Mouse (Mus musculus) spleen, postnatal 0 days (tissue): Measurements from ENCODE around the gene Pak2. TPM values are rescaled to one million over a fixed set of nuclear protein-coding genes. Genes with fewer than 3 reads are reported as not detected.

Experiments used
- polyA plus RNA-seq: library from polyadenylated mRNA; unstranded; fragments of >200 nt; fragmentation: Nextera tagmentation; extraction: Ambion mirVana; gene quantifications from 2 replicates; pipeline ENCODE4 v1.2.1, GENCODE M21; 2015

Gene Pak2
- 18.2 and 21.8 TPM in 2 replicates for polyA plus RNA-seq

GRCm38 (mm10) chr16:32078991-32079511, at the start of gene Pak2:
Gene Pak2, minus strand, starts transcription at chr16:32079342.

GRCm38 (mm10) chr16:32099638-32100150, 20.6 kb upstream of the Pak2 start, which contains the start of the genes Pigx and Cep19:
Gene Pigx, minus strand, starts transcription at chr16:32099740.
Gene Cep19, plus strand, starts transcription at chr16:32099800.

GRCm38 (mm10) chr16:32002509-32003477, 76.3 kb downstream of the Pak2 start, which contains the start of gene Senp5:
Gene Senp5, minus strand, starts transcription at chr16:32003287.

Other genes with a start within 250 kb of the Pak2 start
- gene Meltf, start 200.5 kb downstream of the Pak2 start, polyA plus RNA-seq, result 0.13 and 0.18 TPM in 2 replicates
- gene Pigz, start 145.5 kb downstream of the Pak2 start, polyA plus RNA-seq, result 0.19 and 0.52 TPM in 2 replicates
- 59.6 and 63.7 TPM in 2 replicates for gene 0610012G03Rik, start 130.8 kb downstream of the Pak2 start, polyA plus RNA-seq
- 38.1 and 38.7 TPM in 2 replicates for gene Ncbp2, start 130.8 kb downstream of the Pak2 start, polyA plus RNA-seq
- 5.2 and 5.6 TPM in 2 replicates for gene Senp5, start 76.1 kb downstream of the Pak2 start, polyA plus RNA-seq
- 40.4 and 42.1 TPM in 2 replicates for gene Pigx, start 20.4 kb upstream of the Pak2 start, polyA plus RNA-seq
- gene Cep19, start 20.5 kb upstream of the Pak2 start, polyA plus RNA-seq, result 10.8 and 12.8 TPM in 2 replicates
- gene Nrros, start 86.3 kb upstream of the Pak2 start, polyA plus RNA-seq, result 30.8 and 45.9 TPM in 2 replicates
- gene Bex6, start 100.5 kb upstream of the Pak2 start, polyA plus RNA-seq, result 2.8 and 3.0 TPM in 2 replicates
- gene Fbxo45, start 167.8 kb upstream of the Pak2 start, polyA plus RNA-seq, result 6.5 TPM in 2 replicates
- gene Wdr53, start 167.9 kb upstream of the Pak2 start, polyA plus RNA-seq, result 15.4 and 16.6 TPM in 2 replicates
- 0.08 TPM in 1 of 2 replicates, not detected in the other for gene Smco1, start 192.1 kb upstream of the Pak2 start, polyA plus RNA-seq
- gene Rnf168, start 198.1 kb upstream of the Pak2 start, polyA plus RNA-seq, result 22.6 and 23.0 TPM in 2 replicates